Mouse (Mus musculus): ENCODE results near the gene Rpl10.

Rpl10 gene

DNA sequence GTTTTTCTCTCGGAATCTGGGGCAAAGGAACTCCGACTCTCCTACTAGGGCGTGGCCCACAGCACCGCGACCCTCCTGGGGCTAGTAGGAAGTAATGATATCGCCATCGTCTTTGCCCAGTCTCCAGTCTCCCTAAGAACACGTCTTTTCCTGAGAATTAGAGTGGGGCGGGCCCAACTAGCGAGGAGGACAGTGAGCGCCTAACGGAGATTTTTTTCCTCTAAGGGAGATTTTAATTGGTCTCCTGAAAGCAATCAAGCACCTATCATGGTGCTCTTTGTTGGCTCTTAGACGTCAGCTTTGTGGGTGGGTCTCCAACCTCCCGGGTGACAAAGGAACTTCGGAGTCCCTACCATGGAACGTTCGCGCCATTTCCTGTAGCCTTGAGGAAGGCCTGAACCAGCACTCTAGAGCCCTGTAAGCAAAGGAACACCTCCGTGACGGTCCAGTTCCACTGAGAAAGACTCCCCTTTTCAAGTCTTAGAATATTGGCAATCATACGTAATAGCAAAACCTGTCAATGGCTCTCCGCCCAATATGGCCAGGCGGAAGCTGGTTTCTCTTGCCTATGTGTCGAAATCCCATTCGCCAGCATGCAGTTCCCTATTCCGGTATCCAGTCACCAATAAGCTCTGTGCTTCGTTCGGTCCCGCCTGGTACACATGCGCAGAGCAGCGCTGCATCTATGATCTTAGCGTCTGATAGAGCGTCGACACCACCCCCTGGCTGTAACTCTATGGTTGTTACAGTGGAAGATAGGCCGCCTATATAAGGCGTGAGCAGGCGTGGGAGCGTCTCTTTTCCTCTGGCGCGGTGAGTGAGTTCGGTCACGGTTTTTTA is at the start of gene Rpl10:
Gene Rpl10, plus strand, starts transcription at position 751 of the 840 bp plus-strand sequence.
- DNase-seq (ENCODE audit: extremely low read depth, low read depth): peak; percentile 99

DNA sequence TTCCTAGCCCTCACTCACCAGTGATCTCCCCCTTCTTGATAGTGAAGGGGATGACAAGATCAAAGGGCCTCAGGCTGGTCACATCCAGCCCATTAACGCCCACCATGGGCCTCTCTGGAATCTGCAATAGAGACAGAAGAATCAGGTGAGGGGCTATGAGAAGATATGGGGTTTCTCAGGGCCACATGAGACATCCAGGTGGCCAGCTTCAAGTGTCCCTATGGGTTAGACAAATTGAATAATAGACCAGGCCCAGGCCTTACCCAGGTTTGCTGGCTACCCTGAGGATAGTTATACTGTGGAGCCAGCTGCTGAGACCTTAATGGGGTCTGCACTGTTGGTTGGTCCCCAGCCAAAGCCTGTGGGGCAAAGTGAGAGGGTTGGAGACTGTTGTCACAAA is 40.6 kb upstream of the Rpl10 start:
- no peak for DNase-seq (ENCODE audit: extremely low read depth, low read depth)

DNA sequence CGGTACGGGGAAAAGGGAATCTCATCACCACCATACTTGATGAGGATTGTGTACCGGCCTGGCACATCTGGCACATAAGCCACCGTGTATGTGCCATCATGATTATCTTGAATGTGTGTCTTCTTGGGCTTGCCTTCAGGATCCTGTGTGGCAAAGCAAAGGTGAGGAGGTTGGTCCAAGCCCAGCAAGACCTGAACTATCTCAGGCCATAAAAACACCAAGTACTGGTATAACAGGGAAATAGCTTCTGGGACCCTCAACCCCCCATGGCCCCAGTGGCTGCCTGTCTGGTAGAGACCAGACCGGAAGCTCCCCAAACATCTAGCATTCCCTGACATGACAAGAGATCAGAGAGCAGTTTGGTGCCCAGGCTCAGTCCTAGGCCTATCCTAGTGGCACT is 37.4 kb upstream of the Rpl10 start:
- no peak for DNase-seq (ENCODE audit: extremely low read depth, low read depth)

DNA sequence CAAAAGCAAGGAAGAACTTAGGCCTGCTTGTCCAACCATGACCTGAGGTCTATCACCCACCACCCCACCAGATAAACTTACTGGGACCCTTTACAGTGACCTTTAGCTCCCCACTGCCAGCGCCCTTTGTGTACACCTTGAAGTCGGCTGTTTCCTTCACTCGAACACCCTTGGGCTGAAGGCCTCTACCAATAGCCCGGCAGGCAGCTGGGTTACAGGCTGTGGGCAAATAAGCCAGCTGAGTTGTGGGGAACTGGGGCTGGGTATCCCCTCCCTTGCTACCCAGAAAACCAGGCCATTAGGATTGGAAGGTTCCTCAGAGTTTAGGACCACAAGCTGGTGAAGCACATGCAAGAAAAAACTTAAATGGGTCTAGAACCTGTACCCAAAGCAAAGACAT is 30.3 kb upstream of the Rpl10 start:
- no peak for DNase-seq (ENCODE audit: extremely low read depth, low read depth)

DNA sequence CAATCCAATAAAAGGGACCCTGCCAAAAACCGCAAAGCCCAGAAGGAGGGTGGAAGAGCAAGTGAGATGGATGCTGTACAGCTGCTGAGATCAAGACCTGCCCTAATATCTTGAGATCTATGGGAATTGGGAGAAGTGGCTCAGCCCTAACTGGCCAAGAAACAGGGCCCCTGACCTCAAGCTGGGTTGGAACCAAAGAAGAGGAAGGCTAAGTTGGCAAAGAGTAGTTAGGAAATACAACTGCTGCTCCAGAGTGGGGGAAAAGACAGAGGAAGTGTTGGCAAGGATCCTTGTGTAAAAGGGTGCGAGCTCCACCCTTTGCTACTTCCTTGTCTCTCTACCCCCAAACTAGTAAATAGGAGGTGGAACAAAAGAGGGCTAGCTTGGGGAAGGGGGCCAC is 27.2 kb upstream of the Rpl10 start:
- no peak for DNase-seq (ENCODE audit: extremely low read depth, low read depth)

DNA sequence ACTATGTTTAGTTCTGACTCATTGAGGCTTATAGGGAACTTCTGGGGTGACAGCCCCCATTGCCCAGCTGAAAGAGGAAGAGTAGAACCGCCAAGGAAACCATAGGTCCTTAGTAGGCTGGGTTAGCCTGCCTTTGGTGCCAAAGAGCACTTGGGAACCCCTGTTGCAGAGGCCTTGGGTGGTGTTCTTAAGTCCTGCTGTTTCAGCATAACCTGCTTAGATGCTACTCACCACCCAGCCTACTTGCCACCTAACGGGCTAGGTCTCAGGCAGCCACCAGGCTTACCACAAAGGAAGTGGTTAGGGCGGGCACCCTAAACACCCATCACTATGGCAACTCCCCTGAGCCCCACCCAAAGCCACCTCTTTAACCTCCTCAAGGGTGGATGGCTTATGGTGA is 26.8 kb upstream of the Rpl10 start:
- DNase-seq (ENCODE audit: extremely low read depth, low read depth): peak; percentile 95

DNA sequence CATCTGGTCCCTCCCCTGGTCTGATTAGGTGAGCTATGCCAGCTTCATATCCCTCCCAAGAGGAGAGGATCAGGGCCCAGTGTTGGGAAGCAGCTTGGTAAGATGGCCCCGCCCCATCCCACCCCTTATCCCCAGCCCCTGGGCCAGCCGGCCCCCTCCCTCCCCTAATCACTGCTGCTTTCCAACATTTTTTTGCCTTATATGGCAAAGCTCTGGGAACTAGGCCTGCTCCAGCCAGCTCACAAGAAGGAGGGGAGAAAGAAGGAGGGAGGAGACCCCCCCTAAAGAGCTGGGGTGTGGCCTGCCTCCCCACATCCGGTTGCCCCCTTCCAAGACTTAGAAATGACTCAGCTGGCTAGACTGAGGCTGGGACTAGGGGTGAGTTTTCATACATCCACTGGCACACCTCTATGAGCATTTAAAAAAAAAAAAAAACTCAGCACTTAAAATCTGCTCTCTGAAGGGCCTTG is 26.0 kb upstream of the Rpl10 start:
- peak; percentile 65 for DNase-seq (ENCODE audit: extremely low read depth, low read depth)

DNA sequence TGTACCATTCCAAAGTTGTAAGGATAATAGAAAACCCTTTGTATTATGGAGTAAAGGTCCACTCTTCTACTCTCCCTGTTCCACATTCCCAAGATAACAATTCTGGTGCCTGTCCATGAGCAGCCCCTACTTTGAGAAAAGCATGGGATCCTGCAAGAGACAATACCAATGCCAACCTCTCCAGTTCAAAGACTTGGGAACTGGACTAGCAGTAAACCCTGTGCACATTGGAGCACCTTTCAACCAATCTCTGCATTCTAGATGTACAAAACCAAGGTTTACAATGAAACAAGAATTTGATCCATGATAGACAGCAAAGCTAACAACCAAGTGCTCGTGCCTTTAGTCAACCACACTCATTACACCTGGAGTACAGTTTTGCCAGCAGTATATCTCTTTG is 25.5 kb upstream of the Rpl10 start:
- DNase-seq (ENCODE audit: extremely low read depth, low read depth): no peak

DNA sequence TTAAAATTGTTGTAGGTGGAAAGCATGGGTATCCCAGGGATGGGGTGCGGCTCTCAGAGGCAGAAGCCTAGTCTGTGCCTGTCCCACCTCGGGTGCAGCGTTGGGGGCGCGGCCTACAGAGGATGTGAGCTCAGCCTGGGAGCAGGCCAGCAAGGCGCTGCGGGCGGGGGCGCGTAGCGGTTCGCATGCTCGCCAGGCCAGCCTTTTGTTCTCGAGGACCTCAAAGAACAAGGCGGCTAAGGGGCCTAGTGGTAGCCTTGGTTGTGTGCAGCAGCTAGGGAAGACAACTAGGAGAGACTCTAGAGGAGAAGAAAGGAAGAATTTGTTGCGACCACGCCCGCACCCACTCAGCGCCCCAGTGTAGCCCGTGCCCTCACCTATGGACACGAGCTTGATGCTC is 24.9 kb upstream of the Rpl10 start:
- peak; percentile 64 for DNase-seq (ENCODE audit: extremely low read depth, low read depth)

DNA sequence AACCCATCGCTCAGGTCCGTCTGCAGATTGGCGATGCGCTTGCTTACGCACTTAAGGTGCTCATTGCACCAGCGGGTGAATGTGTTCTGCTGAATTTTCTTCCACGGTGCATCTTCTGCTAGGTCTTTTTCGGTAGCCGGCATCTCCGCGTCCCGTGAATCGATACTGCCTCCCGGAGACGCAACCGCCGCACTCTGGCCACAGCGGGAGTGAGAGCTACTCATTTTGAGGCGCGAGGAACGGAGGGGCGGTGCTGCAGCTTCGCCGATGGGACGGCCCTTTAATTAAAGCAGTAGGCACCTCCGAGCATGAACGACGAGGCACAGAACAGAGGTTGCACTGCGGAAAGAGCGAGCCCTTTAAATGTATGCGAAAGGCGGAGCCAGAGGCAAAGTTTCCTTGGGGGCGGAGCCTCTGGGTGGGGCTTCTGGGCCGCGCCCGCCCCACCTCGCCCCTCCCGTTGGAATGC is 24.4 kb upstream of the Rpl10 start:
- peak; percentile 90 for DNase-seq (ENCODE audit: extremely low read depth, low read depth)

DNA sequence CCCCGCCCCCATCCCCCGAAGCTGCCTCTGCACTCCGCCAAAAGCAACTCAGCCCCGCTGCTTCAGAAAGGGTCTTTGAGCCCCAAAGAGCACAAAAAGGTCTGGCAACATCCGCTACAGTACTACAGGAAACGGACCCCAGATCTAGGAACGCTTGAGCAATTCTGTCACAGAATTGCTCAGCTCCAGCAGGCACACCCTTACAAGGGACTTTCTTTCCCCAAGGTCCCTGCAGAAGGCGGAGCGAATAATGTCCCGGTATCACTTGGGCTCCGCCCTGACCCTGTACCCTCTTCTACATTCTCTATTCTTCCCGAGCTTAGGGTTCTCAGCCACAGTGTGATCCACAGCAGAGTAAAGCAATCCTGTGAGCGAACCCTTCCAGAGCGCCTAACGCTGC is 23.9 kb upstream of the Rpl10 start:
- no peak for DNase-seq (ENCODE audit: extremely low read depth, low read depth)

DNA sequence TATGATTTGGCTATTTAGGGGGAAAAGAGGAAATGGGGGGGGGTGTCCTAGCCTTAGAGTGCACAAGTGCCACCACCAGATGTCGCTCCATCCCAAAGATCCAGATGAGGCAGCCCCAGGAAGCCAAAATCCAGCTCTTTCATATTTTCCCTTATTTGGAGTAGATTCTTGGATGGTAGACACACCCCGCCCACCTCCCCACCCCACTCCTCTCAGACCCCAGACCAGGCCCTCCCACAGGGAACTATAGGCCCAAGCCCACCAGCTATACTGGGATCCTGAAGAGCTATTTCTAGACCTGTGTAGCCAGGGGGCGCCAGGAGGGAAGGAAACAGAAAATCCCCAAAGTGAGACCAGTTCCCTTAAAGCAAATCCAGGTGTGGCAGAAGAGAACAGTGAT is 22.0 kb upstream of the Rpl10 start:
- DNase-seq (ENCODE audit: extremely low read depth, low read depth): no peak

DNA sequence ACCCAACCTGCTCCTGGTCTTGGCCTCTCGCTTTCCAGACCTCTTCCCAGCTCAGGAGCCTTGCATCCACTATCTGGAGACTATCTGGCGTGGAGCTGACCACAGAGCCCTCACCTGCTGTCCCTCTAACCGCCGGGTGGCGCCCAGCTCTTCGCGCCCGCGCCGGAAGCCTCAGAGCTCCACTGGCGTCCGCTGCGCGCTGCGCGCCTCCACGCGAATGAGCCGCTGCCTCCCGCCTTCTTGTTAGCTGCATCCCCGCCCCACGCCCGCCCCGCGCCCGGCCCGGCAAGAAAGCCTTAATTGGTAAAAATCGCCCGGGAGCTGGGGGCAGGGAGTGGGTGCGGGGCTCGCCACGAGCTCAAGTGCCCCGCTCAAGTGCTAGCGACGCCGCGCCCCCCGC is 21.0 kb upstream of the Rpl10 start, which contains the start of gene Flna:
Gene Flna, minus strand, starts transcription at position 206 of the 400 bp plus-strand sequence.
- DNase-seq (ENCODE audit: extremely low read depth, low read depth): no peak

DNA sequence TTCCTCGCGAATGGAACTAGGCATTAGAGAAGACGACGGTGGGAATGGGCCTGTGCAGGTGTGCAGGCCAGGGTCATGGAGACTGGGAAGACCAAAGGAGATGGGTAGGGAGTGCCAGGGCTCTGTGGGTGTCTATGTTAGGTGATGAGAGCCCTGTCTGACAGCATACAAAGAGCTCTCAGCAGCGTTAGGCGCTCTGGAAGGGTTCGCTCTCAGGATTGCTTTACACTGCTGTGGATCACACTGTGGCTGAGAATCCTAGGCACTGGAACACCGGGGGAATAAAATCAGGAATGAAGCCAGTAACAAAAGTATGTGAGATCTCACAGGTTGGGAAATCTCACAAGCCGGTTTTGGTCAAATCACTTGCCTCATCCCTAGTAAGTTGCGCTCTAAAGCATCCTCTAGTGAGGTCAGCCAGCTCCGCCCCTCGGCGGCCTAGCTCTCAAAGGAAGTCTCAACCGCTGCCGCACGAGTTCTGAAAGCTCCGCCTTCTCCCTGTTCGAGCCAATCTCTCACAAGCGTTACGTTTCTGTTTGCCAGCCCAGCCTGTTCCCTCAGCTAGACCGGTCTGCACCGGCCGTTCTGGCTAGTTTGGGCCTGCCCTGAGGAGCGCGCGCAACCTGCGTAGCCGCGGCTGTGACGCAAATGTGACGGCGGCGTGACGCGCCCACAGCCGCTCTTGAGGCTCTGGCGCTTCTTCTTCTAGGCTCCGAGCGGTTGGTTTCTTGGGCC is 16.3 kb upstream of the Rpl10 start, which contains the start of gene Emd:
Gene Emd, plus strand, starts transcription at position 535 of the 735 bp plus-strand sequence.
- peak; percentile 98 for DNase-seq (ENCODE audit: extremely low read depth, low read depth)

DNA sequence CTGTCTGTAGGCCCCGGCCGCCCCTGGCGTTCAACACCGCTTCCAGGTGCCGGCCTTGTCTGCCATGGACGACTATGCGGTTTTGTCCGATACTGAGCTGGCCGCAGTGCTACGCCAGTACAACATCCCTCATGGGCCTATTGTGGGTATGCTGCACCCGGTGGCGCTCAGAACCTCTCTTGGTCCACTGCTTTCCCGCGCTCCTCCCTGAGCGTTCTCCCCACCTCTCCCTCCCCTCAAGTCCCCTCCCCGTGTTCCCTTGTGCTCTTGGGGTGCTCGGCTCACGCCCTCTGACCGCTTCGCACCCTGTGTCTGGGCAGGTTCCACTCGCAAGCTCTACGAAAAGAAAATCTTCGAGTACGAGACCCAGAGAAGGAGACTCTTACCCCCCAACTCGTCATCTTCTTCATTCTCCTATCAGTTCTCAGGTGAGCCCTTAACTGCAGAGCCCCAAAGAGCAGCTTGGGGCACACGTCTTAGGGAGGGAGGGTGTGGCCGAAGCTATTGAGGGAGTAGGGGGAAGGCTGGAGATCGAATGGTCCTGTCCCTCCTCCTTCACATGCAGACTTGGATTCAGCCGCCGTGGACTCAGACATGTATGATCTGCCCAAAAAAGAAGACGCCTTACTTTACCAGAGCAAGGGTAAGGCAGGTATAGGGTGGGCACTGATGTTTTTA is 15.6 kb upstream of the Rpl10 start:
- DNase-seq (ENCODE audit: extremely low read depth, low read depth): no peak

DNA sequence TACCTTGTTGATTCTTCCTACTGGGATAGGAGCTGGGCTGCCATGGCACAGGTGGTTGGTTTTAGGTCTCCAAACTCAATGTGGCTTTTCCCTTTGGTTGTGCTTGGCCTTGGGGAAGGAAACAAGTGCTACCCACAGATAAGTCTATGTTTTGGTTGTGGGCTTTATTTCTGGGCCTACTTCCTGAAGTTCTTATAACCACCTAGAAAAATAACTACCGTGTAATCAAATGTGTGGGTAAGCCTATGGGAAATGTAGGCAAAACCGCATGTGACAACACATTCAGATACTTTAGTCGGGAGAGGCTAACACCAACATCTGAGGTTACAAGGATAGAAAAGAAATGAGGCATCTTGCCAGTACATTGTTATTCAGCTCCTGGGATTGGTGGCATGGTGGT is 12.9 kb upstream of the Rpl10 start:
- peak; percentile 70 for DNase-seq (ENCODE audit: extremely low read depth, low read depth)

DNA sequence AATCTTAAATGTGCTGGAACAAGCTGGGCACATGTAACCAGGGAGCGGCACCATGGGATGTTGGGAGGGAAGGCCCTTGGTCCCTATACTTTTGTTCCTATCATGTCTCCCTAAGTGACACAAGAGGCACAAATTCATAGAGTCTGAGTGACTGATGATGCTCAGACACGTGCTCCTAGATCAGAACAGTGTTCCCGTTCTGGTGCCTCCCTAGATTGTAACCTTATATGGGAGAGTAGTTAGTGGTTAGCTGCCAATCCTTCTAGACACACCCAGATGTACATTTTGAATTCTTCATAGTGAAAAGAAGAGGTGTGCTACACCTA is 913 bp upstream of the Rpl10 start:
- DNase-seq (ENCODE audit: extremely low read depth, low read depth): no peak

DNA sequence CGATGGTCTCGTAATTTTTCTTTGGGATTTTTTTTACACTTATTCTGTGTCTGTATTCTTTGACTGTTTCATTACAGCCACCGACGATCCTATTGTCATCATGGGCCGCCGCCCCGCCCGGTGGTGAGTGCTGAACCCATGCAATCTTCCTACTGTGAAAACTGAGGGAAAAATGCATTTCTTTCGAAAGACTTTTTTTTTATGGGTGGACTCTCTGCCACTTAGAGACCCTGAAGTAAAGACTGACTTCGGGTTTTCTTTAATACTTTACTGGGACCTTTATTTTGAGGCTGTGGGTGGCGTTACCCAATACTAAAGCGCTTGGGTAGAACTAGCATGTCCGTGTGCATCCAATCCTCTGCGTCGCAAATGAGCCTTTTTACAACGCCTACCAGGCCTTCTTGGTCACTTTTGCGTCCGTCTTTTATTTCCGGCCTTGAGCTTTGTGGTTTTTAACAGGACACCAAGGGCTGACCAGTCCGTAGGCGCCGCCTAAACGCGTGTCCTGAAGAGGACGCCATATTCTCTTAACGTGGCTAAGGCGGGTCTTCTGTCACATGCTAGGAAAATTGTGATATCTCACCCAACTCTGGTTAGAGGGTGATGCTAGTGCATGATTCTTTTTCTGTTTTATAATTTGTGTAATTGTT is 415 bp downstream of the Rpl10 start:
- no peak for DNase-seq (ENCODE audit: extremely low read depth, low read depth)

DNA sequence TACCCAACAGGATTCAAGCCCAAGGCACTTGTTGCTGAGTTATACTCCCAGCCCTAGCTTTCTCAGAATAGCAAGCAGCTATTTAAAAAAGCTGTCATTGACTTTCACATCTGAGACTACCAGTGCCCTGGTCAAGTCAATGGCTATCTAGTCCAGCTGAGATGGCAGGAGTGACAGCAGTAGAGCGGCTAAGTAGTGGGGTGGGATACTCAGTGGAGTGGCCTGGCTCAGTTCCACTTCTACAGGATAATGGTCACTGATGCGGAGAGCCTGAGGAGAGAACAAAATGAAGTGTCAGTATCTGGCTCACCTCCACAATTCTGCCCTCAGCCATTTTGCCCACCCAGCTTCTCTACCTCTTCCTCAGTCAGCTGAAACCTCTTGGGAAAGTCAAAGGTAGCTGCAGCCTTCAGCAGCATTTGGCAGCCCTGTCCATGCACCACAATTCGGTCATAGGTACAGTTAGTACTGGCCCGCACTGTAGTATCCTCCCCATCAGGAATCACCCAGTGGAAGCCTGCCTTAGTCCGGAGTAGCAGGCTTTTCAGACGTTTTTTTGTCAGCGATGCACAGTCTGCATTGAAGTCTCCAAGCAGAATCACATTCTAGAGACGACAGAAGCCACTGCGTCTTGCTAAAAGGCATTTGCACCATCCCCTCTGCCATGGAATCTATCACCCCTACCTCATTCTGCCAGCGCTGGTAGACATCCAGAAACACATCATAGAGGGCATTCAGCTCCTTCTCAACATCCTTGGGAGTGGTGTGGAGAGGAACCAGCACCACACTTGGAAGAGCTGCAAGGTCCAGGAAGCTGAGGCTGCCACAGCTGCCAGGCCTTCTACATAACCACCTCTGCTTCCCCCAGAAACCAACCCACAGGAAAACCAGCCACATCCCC is 3.1 kb downstream of the Rpl10 start:
- no peak for DNase-seq (ENCODE audit: extremely low read depth, low read depth)

DNA sequence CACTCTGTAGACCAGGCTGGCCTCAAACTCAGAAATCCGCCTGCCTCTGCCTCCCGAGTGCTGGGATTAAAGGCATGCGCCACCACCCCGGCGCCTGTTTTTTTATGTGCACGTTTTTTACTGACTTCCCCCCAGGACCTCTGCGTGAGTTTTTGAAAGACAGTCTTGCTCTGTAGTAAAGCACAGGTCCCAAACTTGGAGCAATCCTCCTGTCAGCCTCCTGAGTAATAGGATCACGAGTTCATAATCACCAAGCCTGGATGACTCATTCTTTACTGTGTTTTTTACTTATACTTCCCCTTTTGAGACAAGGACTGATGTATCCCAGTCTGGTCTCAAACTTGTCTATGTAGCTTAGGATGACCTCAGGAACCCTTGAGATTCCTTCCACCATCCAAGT is 7.3 kb downstream of the Rpl10 start:
- peak; percentile 93 for DNase-seq (ENCODE audit: extremely low read depth, low read depth)

Data from MEL-GATA-1-ER (cell line).